Mouse (Mus musculus) frontal cortex, postnatal 10 days (tissue): ENCODE results near the gene Use1.
"Not testable (repeated sequence)": the region's sequence is repeated elsewhere in the genome, so short reads cannot be mapped to it uniquely, and the experiment has no call there.

Experiments
- DNase-seq, 2 experiments: peaks; one replicate each; pipeline ENCODE4 v3.0.0; 2022; ENCODE audit warnings: low spot score in 2 of 2, mixed read lengths in 1 of 2

Use1 gene

GRCm38 (mm10) chr8:71366771-71367528 is at the start of gene Use1:
Use1 (plus strand) TSS chr8:71366848.
- peak; percentile 82 to 87 for DNase-seq

GRCm38 (mm10) chr8:71318610-71319009 is 48.0 kb upstream of the Use1 start:
- not testable (repeated sequence) for DNase-seq

GRCm38 (mm10) chr8:71319760-71320159 is 46.9 kb upstream of the Use1 start:
- not testable (repeated sequence) for DNase-seq

GRCm38 (mm10) chr8:71322939-71323338 is 43.7 kb upstream of the Use1 start:
- DNase-seq = no peak

- no peak for DNase-seq
Observed at GRCm38 (mm10) chr8:71324848-71325247, 41.8 kb upstream of the Use1 start.

GRCm38 (mm10) chr8:71337834-71338233 is 28.8 kb upstream of the Use1 start:
- not testable (repeated sequence) for DNase-seq

- DNase-seq = no peak
Observed at GRCm38 (mm10) chr8:71340625-71341024, 26.0 kb upstream of the Use1 start.

GRCm38 (mm10) chr8:71346581-71346980 is 20.1 kb upstream of the Use1 start:
- no peak for DNase-seq

- DNase-seq = no peak
Observed at GRCm38 (mm10) chr8:71351117-71351516, 15.5 kb upstream of the Use1 start.

GRCm38 (mm10) chr8:71351520-71351919 is 15.1 kb upstream of the Use1 start:
- DNase-seq = no peak

GRCm38 (mm10) chr8:71358026-71358425 is 8.6 kb upstream of the Use1 start:
- no peak for DNase-seq

- DNase-seq = no peak
Observed at GRCm38 (mm10) chr8:71367529-71368176, 1.0 kb downstream of the Use1 start.

- DNase-seq = no peak
Observed at GRCm38 (mm10) chr8:71368366-71368765, 1.7 kb downstream of the Use1 start.

GRCm38 (mm10) chr8:71369040-71369718 is 2.5 kb downstream of the Use1 start:
- DNase-seq = no peak

- no peak for DNase-seq
Observed at GRCm38 (mm10) chr8:71370711-71371235, 4.1 kb downstream of the Use1 start.

- DNase-seq = peak; percentile 97 to 98
Observed at GRCm38 (mm10) chr8:71371236-71371848, 4.7 kb downstream of the Use1 start, which contains the start of gene Ocel1. Ocel1 (plus strand) TSS chr8:71371298.

GRCm38 (mm10) chr8:71372427-71372826 is 5.8 kb downstream of the Use1 start:
- DNase-seq = peak in 1 of 2 experiments; percentile 30

- DNase-seq = no peak
Observed at GRCm38 (mm10) chr8:71373000-71373399, 6.4 kb downstream of the Use1 start.

- no peak for DNase-seq
Observed at GRCm38 (mm10) chr8:71374616-71375206, 8.1 kb downstream of the Use1 start.

- peak in 1 of 2 experiments; percentile 67 for DNase-seq
Observed at GRCm38 (mm10) chr8:71375581-71376422, 9.2 kb downstream of the Use1 start.
